Mouse (Mus musculus): ENCODE data around the gene Slc9a1. TPM values are rescaled to one million over a fixed set of nuclear protein-coding genes. Genes with fewer than 3 reads are reported as not detected.

Slc9a1 gene
- total and polyA plus RNA-seq, 3 experiments: 57.8 to 127 (median 69.0) TPM

DNA sequence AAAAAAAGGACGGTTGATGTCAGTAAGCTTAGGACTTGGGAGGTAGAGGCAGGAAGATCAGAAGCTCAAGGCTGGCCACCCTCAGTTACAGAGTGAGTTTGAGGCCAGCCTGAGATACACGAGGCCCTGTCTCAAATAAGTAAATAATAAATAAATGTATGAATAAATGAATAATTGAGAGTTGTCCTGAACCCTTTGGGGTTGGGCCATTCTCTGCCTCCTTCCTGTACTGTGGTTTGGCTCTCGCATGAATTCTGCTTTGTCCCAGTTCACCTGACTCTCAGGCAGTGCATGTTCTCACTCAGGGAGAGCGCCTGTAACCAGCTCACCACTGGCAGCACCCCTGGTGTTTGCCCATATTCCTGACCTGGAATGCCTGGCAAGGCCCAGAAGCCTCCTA is 4.5 kb downstream of the Slc9a1 start:
- no peak for DNase-seq

DNA sequence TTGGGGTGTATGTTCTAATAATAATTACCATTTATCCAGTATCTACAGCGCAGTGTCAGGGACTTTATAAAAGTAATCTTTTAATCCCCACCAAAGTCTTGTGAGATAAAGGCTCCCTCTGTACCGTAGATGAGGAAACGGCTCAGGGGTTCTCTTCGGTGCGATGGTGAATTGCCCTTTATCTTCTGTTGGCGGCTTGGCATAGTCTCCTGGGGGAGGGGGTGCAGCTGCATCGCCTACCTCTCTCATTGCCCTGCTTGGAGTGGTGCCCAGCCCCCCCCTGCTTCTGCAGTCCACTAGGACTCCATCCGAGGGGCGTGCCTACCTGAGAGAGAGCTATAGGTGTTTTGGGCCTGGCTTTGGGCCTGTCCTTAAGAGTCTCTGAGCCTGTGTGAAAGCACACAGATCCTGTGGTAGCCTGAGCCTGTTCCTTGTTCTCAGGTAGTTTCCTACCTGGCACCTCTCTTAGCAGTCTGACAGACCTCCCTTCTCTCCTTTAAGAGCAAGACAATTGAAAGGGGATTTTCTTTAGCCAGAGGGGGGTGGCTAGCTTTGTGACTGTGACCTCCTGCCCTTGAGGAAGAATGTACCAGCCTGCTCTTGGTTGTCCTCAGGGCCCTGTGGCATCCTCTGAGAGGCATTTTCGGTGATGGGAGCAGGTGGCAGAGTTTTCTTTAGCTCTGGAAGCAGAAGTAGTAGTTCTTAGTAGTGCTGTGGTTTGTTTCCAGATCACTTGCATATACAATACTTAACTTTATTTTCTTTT is 6.5 kb downstream of the Slc9a1 start:
- DNase-seq: no peak

DNA sequence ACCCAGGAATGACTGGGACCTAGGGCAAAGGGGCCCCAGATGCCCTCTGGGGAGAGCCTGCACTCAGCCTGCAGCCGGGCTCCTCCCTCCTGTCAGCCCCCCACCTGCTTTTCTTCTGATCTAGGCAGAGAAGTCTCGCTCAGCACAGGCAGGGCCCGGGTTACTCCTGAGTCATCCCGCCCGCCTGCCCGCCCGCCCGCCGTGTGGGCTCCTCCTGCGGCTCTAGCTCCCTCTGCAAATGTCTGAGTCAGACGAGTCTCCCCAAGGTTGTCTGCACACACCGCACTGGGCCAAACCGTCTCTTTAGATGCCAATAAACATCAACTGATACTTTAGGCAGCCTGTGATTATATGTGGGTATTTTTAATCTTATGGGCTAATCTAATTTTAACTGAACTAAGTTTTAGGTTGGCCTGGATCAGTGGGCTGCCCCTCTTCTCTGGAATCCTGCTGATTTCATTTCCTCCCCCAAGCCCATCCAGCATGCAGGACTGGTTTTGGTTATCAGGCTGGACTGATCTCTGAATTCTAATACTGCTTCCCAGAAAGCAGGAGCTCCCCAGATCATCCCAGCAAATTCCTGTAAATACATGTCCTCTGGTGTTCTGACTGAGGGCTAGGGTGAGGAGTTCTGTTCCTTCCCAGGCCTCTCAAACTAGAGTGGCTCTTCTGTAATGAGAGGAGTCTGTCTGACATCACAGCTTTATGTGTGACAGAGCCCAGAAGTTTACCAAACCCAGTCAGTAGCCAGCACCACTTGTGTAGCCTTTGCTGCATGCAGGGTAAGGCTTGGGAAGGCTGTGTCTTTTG is 8.9 kb downstream of the Slc9a1 start:
- DNase-seq: peak; percentile 88

DNA sequence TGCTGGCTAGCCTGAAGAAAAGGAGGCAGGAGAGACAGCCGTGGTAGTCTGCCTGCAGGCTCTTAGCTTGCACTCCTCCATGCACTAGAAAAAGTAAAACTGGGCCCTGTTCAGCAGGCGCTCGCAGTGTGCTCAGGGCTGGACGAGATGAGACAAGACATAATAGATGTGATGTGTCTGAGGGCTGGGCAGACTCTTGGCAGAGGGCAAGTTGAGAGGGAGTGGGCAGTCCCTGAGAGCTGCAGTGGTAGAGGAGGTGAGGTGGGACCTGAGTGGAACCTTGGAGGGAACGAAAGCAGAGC is 9.5 kb downstream of the Slc9a1 start:
- DNase-seq: peak; percentile 48

DNA sequence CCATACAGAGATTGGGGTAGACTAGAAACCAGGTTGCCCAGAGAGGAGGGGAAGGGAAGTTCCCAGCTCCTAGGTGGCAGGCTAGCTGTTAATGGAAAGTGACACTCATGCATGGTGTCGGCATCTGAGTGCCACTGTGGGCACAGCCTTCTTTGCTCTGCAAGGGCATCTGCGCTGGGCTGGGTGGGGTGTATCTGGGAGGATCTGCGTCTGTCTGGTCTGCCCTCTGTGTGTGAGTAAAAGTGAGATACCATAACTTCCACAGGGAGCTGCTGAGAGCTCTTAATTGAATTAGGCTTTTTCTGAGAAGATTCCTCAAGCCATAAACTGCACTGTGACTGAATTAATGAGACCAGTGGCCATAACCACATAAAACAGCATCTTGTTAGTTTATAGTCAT is 10.4 kb downstream of the Slc9a1 start:
- no peak for DNase-seq

DNA sequence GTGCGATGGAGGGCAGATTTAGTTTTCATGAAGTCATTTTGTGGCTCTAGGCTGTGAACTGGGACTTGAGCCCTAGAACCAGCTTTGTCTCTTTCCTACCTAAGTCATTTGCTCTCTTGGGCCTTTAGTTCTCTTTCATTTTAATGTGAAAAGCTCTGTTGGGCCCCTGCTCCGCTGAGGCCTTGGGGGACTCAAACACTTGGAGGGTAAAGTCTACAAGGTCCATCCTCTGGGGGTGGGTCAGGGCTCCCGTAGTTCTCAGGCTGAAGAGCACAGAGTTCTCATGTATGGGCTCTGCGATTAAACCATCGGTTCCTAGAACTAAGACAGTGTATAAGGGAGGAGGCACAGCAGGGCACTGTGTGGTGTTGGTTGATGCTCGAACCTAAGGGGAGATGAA is 11.0 kb downstream of the Slc9a1 start:
- no peak for DNase-seq

DNA sequence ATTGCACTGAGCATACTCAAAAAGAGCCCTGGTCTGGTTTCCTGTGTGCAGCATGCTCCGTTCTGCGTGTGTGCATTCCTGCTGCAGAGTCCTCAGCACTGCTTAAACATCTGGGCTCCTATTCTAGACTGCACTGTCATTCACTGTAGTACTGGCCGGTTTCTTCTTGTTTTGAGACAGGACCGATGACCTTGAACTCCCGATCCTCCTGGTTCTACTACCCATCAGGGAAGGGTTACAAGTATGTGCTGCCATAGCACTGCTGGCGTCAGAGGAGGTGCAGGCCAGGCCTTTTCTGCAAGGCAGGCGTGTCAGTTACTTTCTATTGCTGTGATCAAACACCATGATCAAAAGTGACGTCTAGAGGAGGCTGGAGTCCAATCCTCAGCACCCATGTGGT is 11.6 kb downstream of the Slc9a1 start:
- no peak for DNase-seq

DNA sequence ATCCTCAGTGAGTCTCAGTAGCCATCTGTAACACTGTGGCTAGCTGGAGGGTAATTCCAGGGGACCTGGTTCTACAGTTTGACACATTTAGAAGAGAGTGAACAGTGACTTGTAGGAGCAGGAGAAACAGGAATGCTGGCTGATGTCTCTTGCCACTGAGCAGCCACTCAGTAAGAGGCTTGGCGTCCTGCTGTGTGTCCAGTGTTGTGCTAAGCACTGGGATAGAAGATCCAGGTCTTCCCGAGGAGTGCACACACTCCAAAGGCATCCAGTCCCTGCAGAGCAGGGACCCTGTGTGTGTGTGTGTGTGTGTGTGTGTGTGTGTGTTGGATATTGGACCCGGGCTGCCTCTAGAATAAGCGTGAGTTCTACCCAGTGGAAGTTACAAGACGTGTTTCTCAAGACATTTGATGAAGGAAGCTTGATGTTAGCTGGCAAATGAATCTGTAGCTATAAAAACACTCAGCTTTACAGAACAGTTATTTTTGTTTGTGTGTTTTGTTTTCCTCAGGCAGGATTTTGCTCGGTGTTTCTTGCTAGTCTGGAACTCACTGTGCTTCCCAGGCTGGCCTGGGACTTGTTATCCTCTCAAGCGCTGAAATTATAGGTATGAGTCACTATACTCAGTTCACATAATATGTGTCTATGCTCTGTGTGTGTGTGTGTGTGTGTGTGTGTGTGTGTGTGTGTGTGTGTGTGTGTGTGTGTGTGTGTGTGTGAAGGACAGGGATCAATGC is 16.7 kb downstream of the Slc9a1 start:
- DNase-seq: no peak

DNA sequence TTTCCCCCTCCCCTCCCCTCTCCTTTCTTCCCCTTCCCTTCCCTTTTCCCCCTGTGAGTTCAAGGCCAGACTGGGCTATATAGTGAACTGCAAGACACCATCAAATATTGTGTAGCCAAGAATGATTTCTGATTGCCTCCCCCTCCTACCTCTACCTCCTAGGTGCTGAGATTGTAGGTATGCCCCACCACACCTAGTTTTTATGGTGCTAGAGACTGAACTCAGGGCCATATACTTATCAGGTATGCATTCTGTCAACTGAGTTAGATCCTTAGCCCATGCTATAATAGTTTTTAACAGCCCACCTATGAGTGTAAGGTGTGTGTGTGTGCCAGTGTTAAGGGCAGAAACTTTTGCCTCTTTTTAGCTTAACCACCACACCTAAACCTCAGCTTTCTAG is 17.5 kb downstream of the Slc9a1 start:
- DNase-seq: no peak

DNA sequence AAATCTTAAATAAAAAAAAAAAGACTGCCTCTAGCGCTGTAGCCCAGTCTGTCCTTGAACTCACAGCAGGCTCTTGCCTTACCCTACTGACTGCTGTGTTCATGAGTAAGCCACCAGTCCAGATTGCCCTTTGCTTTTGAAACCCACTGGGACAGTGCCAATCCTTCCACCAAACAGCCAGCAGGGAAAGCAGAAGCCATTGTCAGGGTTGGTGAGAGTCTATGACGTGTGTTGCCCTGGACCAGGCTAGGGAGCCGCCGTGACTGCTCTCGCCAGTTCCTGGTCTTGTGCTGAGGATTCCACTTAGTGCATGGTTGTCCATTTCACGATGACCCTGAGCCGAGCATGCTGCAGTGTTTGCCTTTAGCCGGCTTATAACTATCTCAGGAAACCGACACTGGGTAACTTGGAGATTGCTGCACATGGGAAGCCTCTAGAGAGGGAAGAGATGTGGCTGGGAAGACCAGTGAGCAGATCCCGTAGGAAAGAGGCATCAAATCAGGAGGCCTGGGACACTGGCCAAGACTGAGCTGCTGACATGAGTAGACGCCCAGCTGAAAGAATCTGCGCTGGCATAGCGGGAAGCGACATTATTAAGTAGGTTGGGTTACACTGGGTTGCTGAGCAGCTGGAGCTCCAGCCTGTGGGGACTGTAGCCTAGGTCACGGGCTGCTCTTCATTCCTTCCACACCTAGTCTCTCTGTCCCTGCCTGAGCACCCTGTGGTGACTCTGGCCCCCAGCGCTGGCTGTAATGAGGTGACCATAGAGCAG is 19.5 kb downstream of the Slc9a1 start:
- DNase-seq: peak; percentile 93

DNA sequence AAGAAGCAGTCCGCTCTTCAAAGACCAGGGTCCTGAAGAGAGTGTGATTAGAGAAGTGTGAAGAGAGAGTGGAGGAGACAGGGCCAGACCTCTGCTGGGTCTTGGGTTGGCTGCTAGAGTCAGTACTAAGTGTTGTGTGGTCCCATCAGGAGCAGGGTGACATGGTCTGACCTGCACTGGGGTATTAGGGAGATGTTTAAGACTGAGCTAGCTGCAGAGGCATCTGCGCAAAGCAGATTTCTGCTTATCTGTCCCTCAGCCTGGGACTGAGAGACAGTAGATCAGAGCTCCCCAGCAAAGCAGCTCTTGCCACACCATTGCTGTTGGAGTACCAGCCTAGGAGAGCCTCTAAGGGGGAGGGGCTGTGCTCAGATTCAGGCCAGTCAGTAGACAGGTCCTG is 20.5 kb downstream of the Slc9a1 start:
- no peak for DNase-seq

DNA sequence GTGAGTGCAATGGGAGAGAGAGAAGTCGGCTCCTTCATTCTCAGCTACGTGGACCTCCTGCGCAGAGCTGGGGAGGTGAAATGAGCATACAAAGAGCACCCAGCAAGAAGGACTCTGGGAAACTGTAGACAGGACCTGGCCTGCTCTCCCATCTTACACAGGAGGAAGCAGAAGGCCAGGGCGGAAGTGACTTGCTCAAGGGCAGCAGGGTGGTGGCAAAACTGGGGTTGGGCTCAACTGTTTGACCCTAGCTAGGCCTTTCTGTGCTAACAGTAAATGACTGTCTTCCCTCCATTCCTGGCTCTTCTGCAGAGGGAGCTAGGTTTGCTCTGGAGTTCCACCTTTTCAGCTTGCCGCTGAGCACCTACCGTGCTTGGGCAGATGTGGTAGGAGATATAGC is 21.1 kb downstream of the Slc9a1 start:
- DNase-seq: no peak

DNA sequence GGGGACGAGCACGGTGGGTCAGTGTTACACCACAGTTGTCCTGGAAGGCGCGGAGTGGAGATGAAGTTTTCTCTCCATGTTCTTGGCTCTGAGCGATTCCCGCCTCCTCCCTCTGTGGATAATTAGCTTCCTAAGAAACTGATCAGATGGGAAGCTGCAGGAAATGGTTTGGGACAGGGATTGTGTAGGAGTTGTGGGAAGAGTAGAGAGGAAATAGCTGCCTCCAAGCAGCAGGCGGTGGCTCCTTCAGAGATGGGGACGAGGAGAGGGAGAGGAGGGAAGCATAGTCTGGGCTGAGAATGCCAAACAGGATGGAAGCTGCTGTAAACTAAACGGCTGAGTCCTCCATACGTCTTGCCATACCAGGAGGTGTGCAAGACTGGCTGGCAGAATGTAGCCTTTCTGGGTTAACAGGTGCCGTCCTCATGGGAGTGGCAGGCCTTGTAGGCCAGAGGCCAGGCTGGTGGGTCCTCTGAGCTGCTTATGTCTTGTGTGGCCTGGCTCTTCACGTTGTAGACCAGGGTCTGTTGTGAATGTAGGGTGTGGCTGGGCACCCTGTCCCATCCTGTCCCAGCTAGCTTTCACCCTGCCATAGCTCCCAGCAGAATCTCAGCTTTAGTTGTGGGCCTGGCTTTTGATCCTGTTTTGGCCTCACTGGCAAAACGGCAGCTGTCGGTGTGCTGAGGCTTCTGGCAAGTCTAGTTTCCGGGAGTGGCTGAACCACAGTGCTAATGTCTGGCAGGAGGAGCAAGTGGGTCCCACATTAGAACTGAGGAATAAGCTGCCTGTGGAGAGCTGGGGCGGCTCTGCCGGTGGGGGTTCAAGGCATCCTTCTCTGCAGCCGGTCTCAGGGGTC is 21.9 kb downstream of the Slc9a1 start:
- no peak for DNase-seq

DNA sequence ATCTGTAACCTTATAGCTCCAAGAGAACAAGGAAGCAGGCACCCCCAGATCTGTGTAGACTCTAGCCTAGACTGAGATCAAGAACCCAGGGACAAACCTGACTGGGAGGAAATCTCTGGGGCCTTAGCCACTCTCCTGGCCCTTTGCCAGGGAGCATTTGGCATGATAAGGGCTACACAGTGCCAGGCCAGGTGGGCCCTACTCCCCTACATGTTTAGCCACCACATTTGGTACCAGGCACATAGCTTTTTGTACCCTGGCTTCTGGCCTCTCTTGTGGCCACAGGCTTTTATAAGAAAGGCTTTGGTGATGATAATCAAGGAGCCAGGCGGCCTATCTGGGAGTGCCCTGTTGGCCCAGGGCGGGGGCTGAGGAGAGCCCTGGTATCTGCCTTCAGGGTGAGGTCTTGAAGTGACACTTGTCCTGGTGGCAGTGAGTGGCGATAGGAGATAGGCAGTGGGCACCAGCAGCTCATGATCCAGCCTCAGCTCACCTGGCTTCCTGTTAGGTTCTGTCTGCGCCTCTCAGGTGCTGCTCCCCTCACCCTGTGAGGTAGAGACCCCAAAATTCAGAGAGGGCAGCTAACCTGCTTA is 25.6 kb downstream of the Slc9a1 start:
- no peak for DNase-seq

DNA sequence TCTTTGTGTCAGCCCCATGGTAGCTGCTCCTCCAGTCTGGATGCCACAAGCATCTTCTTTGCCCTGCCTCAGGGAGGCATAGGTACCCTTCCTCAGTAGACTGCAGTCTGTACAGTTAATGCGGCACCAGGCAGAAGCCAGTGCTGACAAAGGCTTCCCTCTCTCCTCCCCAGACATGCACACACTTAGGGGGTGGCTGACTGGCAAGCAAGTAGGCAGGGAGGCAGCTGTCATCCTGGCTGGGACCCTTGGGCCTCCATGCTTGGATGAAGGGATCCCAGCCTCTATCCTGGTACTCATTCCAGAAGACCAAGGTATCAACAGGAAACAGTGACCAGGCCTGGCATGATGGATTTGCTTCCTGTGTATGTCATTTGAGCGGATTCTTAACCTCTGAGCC is 26.6 kb downstream of the Slc9a1 start:
- no peak for DNase-seq

DNA sequence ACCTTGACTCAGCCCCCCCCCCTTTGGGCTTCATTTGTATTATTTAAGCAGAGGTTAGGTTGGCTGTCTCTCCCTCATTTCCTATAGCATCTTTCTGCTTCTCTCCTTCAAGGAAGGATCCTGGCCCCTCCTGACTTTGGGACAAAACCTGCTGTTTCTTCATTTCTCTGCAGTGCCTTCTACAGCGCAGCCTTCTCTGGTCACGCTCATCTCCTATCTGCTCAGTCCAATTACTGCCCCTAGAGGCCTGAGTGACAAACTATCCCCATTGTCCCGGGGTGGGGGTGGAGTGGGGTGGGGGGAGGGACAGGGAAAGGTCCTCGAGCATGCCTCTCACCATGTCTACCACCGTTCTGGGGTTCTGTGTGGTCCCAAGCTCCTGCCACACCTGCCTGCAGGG is 27.8 kb downstream of the Slc9a1 start:
- DNase-seq: no peak

DNA sequence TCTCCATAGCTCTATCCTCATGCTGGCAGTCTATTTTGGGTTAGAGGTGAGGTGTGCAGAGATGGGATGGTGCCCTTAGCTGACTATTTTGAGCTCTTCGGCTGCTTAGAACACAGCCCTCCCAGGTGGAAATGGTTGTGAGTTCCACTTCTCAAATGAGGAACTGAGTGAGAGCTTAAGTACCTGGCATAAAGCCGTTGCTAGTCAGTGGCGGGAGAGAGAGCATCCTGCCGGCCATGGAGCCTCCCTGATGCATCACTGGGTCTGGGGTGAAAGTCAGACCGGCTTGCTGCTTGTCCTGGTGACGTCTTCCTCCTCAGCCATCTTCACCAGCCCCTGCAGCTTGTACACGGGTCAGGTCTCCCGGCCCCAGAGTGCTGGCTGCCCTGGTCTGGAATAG is 28.5 kb downstream of the Slc9a1 start:
- DNase-seq: no peak

DNA sequence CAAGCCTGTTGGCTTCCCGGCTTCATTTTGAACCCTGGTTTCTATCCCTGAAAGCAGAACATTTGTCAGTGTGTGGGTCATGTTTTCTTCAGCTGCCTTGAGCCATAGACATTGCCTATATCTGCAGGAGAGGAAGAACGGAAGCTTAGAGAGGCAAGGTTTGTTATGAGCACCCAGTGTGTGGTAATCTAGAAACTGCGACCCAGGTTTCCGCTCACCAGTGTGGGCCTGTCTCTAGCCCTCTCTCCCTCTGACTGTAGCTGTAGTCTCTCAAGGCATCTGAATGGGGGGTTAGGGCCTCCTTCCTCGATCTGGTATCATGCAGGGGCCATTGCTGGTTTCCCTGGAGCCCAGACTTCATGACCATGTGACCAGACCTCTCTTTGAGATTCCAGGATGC is 29.1 kb downstream of the Slc9a1 start:
- no peak for DNase-seq

DNA sequence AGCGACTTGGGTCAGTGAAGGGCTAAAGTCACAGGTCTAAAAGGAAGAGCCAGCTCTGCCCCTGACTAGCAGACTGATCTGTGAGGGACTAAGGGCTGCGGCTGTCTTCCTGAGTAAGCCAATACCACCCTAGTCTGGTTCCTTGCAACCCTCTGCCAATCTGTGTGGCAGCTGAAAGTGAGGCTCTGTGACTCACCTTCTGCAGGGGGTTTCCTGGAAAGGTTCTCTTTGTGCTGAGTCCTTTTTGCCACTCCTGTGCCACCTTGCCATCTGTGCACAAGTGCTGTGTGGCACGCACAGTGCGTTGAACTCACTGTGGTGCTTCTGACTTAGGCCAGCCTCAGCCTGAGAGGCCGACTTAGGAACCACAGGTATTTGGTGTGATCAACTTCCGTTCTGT is 30.0 kb downstream of the Slc9a1 start:
- DNase-seq: no peak

DNA sequence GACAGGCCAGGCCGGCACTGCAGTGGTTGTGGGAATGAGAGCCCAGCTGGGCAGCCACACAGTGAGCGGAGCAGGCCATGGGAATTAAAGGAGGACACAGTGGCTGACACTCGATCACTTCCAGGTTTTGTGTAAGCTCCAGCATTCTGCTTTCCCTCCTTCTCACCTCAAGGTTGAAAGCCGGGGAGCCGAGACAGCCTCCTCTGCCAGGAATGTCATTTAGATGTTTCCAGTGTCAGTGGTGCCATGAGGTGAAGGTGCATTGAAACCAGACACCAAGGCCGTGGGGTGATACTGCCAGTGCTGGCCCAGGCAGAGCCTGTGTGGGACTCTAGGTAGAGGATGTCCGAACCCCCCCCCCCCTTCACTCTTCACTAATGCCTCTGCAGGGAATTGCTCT is 30.6 kb downstream of the Slc9a1 start:
- DNase-seq: no peak

DNA sequence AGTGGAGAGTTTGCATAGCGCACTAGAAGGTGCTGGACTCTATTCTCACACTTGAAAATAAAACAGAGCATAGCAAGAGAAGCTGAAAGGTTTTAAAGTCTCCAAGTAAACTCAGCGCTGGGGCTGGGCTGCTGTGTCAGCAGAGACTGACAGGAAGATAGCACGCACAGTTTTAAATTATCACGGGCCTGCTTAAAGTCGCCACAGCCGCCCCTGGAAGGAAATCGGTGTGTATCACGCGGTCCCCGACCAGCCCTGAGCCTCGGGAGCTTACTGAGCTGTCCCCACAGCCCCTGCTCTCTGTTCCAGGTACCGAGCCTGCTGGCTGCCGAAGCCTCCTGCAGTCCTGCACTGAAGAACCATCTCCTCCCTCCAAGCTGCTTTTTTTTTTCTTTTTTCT is 32.5 kb downstream of the Slc9a1 start:
- DNase-seq: no peak
